Mouse (Mus musculus): ENCODE results near the gene Tsga10. TPM values are rescaled to one million over a fixed set of nuclear protein-coding genes. Genes with fewer than 3 reads are reported as not detected.
"Not testable (repeated sequence)": the region's sequence is repeated elsewhere in the genome, so short reads cannot be mapped to it uniquely, and the experiment has no call there.

The Tsga10 gene
- total RNA-seq, 2 experiments from 2014 or later = 3.5 to 4.3 TPM

DNA sequence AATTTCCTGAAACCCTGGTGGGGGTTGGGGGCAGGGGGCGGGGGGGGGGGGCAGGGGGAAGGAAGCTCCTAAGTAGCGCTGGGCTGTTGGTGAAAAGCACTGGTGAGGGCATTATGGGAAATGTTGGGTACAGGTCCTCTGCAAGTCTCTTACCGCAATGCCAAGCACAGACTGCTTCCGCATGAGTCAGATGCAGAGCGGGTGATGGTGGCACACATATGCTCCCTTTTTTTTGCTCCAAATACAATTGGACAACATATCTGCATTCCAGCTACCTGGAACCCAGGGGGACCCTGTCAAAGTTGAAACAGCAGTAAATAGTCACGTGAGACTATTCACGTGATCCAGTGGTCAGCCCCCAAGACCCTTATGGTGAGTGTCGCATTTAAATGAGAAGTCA, 139.0 kb downstream of the Tsga10 start:
- intact Hi-C loops (cut with DNase I) = no loop called here
- DNase-seq (ENCODE audit: low spot score) = no peak

DNA sequence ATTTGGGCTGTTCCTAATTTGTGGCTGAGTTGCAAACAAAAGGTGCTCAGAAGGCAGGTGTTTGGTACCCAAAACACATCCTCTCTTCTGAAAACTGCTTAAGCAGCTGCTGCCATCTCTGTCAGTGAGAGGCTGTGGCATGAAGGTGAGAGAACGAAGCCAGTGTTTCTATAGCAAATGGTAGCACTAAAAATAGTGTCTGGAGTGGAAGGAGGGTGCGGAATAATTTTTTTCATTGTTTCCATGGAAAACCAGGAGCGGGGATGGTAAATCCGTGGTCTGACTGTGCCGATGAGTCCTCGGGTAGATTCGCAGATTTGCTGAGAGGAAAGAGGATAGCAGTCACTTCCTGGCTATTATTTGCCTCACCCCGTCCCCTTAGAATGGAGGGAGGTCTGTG, 139.8 kb downstream of the Tsga10 start:
- intact Hi-C loops (cut with DNase I) = no loop called here
- DNase-seq (ENCODE audit: low spot score) = no peak

DNA sequence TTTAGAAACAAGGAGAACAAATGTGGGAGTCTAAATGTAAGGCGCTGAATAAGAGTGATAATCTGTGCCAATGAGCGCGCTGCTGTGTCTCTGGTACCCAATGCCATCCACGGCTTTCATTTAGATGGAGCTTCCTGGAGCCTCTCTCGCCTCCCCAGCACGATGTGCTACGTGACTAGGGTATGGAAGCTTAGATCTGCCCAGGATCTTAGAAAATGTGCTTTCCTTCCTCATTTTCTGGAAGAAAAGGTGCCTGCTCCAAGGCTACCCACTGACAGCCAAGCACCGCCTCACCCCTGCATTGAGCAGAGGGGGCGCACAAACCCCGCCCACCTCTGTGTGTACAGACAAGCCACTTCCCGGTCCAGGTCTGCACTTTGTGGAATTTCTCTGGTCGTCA, 140.3 kb downstream of the Tsga10 start:
- intact Hi-C loops (cut with DNase I) = no loop called here
- DNase-seq (ENCODE audit: low spot score) = no peak

DNA sequence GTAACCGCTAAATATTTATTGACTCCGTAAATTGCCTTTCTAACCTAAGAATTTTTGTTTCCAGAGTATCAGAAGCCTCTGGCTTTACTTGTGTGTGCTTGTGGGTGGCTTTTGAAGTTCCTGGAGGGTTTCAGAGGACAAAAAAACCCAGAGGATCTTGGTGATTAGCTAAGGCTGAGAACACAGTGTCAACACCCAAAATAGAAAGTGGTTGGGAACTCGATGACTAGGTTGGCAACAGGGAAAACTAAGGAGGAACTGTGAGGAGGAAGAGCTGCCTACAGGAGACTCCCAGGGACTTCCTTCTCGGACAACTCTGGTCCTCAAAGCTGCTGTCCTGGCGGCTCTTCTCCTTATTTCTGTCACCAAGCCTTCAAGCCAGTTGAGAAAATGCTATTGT, 145.1 kb downstream of the Tsga10 start:
- intact Hi-C loops (cut with DNase I) = no loop called here
- no peak for DNase-seq (ENCODE audit: low spot score)

DNA sequence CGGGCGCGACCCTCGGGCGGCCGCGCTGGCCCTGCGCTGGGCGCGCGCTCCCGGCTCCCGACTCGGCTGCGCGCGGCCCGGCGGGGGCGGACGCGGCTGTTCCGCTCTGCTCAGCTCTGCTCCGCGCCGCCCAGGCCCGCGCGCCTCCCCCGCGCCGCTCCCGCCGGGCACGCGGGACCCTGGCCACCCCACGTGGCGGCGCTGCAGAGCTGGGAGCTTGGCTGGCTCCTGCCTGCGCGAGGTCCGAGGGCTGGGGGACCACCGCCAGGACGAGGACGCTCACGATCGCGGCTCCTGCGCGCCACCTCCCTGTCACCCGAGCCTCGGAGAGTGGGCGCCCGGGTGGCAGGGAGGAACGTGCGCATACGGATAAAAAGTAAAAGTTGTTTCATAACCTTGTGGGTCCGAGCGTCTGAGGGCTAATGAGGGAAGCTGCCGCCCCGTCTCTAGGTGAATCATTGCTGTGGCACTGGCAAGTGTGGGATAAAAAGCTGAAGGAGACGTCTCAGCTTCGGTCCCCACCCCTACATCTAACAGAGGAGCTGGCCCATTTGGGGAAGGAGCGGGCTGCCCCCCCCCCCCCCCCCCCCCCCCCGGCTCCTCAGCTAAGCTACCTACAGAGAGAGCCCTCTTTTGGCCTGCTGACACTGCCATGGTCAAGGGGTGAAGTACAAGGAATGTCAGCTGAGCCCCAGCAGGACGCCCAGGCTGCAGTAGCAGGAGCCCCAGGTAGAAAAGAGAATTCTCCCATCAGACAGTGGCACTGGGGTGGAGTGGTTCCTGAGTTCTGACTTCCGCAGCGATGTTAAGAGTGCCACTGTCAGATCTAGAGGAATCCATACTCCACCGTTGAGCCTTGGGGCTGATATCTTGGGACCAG, 146.2 kb downstream of the Tsga10 start, which contains the start of gene 2010300C02Rik:
TSS of gene 2010300C02Rik (minus strand) at position 325 of the 880 bp plus-strand sequence.
- no peak for DNase-seq (ENCODE audit: low spot score)
- intact Hi-C loops (cut with DNase I) = no loop called here

DNA sequence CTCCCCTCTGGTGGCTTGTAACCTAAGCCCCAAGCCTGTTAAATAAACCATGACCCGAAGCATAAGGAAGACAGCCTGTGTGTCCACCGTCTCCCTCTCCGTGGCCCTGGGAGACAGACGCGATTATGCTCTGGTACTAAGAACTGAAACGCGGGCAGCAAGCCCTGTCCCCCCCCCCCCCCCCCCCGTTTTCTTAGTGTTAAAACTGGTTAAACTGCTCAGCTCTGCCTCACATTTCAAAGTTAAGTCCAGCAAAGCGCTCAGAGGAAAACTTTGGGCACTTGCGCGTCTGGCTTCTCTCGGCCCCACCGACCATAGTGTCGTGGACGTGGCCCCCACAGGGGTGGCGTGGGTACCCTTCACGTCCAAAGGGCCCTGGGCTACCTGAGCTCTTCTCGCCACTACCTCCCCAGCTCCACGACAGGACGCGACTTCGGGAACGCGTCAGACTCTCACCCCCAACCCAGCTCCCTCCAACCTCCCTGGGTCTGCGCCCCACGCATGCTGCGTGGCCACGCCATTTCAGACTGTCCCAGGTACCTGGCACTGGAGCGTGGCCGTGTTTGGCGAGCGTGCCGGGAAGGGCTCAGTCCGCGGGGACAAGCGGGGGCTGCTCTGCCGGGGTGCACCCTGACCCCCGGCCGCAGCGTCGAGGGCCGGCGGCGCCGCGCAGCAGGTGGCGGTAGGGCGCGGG, 147.1 kb downstream of the Tsga10 start:
- DNase-seq (ENCODE audit: low spot score) = no peak

DNA sequence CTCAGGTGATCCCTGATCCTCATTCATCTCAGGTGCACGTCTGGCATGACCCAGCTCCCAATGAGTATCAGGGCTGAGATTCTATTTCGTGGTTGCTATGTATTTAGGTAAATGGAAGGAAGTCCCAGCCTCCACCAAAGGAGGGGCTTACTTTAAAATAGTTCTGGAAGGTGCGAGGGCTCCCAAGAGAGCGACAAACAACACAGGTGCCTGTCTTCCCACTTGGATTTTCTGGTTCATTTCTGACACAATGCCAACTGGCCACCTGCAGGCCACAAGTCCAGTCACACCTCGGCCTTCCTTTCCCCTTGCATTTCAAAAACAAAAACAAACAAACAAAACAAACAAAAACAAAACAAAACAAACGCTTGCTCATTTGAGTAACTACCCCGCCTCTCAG, 147.7 kb downstream of the Tsga10 start:
- DNase-seq (ENCODE audit: low spot score) = no peak
- intact Hi-C loops (cut with DNase I) = no loop called here

More for the DNA sequence above, 147.1 kb downstream of the Tsga10 start:
- intact Hi-C loops (cut with DNase I) = no loop called here

DNA sequence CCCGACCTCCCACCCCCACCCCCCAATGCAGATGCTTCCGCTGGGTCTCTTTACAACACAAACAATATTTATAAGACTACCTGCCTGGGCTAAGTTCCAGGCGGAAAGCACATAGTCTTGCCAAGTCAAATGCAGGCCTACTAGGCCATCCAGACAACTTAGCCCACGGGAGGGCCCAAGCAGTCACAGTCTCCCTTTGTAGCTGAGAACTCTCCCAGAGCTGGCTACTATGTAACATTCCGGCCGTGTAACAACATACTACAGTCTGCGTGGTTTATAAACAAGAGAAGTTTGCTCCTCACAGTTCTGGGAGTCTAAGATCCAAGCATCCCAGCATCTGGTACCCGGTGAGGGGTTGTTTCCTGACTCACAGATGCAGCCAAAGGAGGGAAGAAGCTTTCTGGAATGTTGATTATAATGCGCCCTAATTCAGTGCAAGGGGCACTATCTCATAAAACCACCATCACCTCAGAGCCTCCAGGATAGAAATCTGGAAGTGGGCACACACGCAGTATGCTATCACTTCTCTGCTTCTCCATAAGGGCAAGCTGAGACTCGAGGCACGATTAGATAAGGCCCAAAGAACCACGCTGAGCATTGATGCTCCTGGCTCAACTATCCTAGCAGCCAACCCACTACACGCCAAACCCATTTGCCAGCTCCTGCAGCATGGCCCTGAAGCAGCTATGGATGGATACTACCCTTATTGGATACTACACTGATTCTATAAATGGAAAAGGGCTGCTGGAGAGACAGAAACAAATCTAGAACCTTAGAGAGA, 148.6 kb downstream of the Tsga10 start:
- intact Hi-C loops (cut with DNase I) = no loop called here

DNA sequence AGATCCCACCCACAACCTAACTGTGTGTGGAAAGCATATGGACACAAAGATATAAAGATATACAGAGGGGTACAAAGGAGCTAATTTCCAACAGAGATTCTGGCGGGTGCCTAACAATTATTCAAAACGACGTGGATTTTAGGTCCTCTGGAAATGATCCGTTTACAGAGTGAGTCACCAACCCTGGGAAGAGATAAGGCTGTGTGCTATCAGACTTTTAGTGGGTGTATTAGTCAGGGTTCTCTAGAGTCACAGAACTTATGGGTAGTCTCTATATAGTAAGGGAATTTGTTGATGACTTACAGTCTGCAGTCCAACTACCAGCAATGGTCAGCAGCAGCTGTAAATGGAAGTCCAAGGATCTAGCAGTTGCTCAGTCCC, 153.9 kb downstream of the Tsga10 start:
- DNase-seq (ENCODE audit: low spot score); intact Hi-C loops (cut with DNase I): not testable (repeated sequence)

More for the DNA sequence above, 148.6 kb downstream of the Tsga10 start:
- no peak for DNase-seq (ENCODE audit: low spot score)

DNA sequence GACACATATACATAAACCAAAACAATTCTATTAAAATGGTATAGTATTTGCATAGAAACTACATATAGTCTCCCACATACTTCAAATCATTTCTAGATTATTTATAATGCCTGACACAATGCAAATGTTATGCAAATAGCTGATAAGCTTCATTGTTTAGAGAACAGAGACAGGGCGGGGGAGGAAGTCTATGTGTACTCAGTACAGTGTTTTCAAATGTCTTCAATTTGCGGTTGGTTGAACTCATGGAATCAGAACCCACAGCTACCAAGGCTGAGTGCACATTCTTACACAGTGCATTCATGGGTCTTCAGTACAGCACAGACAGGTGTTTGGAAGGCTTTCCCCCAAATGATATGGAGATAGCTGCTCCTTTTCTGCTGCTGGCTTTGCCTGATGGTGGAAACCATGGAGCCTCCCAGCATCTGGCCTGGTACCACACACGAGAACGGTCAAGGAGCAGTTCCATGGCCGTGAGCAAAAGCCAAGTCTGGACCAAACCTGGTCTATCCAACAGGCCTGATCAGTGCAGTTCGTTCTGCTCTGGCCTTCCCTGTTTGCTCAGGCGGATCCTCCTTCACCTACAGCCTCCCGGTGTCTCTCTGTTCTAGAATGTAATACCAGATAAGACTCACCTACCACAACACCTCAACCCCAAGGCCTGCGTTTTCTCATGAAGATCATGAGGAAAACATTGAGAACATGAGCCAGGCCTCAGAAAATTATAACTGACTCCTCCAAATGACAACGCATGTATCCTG, 154.5 kb downstream of the Tsga10 start:
- intact Hi-C loops (cut with DNase I) = no loop called here
- no peak for DNase-seq (ENCODE audit: low spot score)

DNA sequence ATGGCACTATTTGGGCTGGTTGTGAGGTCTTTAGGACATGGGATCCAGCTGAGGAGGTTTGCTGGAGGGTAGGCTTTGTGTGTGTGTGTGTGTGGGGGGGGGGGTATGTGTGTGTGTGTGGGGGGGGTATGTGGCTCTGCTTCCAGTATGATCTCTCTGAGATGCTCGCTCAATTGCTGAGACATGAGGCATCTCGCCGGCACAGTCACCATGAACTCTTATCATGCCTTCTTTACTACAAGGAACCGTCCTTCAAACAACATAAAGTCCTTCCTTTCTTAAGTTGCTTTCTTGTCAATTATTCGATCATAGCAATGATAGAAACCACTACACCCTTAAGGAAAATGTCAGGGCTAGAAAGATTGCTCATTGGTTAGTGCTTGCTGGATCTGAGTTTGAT, 155.1 kb downstream of the Tsga10 start:
- intact Hi-C loops (cut with DNase I) = no loop called here

DNA sequence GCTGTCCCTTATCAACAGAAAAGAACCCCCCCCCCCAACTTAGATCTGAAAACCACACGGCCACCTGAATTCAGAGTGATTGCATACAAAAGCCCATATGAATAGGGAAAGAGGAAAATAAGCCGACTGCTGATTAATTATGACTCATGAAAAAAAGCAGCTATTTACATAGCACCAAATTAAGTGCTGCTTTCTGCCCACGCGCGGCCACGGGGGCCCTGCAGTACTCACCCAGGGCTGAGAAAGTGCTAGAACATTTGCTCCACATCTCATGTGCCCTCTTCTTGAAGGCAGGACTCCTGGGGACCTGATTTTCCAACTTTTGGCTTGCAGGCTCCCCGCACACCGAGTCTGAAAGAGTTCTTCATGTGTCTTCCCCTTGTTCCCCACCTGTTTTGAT, 156.5 kb downstream of the Tsga10 start:
- DNase-seq (ENCODE audit: low spot score) = no peak
- intact Hi-C loops (cut with DNase I) = no loop called here

More for the DNA sequence above, 155.1 kb downstream of the Tsga10 start:
- DNase-seq (ENCODE audit: low spot score) = no peak

DNA sequence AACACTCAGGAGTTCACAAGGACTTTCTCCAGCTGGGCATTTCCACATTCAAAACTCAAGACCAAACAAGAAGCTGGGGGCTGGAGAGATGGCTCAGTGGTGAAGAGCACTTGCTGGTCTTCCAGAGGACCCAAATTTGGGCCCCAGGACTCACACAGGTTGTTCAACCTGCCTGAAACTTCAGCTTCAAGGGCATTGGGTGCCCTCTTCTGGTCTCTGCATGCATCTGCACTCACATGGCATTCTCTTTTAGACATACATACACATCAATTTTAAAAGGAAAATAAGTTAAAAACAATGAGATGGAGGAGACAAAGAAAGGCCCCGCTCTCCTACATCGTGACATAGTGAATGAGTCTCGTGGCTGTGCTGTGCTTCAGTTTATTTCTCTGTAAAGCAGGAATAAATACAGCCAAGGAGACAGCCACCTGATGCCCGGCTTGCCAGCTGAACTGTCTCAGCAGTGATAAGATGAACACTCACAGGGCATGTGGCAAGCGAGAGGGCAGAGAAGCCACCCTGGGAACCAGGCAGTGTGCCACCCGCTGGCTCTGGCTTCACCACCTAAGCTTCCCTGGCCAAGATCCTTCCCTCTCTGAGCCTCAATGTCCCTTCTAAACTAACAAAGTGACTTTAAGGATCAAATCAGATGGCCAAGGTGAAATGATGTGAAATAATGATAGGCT, 157.8 kb downstream of the Tsga10 start:
- intact Hi-C loops (cut with DNase I) = no loop called here
- no peak for DNase-seq (ENCODE audit: low spot score)

Other genes starting within 250 kb of the Tsga10 start
- gene 2010300C02Rik, start 146.3 kb downstream of the Tsga10 start, total RNA-seq (2021) = under 1 TPM; 0.53 to 0.73 TPM
- gene Lipt1, start 5.3 kb upstream of the Tsga10 start, total RNA-seq (2021) = 10 to 100 TPM; 10.4 to 11.0 TPM
- 1 to 10 TPM; 4.7 to 5.1 TPM for gene Mitd1, start 24.0 kb upstream of the Tsga10 start, total RNA-seq (2021)
- 100 to 1,000 TPM; 384 to 394 TPM for gene Mrpl30, start 24.0 kb upstream of the Tsga10 start, total RNA-seq (2021)
- not detected for gene Lyg2, start 50.1 kb upstream of the Tsga10 start, total RNA-seq (2021)
- not detected for gene Lyg1, start 91.3 kb upstream of the Tsga10 start, total RNA-seq (2021)
- 10 to 100 TPM; 52.6 to 57.2 TPM for gene Txndc9, start 131.5 kb upstream of the Tsga10 start, total RNA-seq (2021)
- gene Eif5b, start 131.6 kb upstream of the Tsga10 start, total RNA-seq (2021) = 10 to 100 TPM; 42.9 to 45.7 TPM

All from heart, postnatal 25 days (tissue).